Mouse (Mus musculus): ENCODE results near the gene Rnf187. TPM values are rescaled to one million over a fixed set of nuclear protein-coding genes. Genes with fewer than 3 reads are reported as not detected.

The Rnf187 gene
- polyA plus RNA-seq, 1 experiment from 2014 or later = 241 TPM

GRCm38 (mm10) chr11:58978027-58978705, 39.5 kb upstream of the Rnf187 start, which contains the start of gene Trim11:
Gene Trim11 (plus strand): TSS chr11:58978093.
- Histone ChIP-seq H3K9me3 (no peaks in the 10 kb centered on the region), H3K4me2 (peak within 1 kb of the TSS; percentile 92), H3K4me3 (peak within 1 kb of the TSS; percentile 96), H3K36me3 (peaks cover 12% of the 10 kb centered on the region; the same call in 1 of the 2 replicates), H3K4me1 (peaks cover 34% of the 10 kb centered on the region), H3K27ac (peak within 1 kb of the TSS; percentile 52), H3K27me3 (no peaks in the 10 kb centered on the region), H3K9ac (peak within 1 kb of the TSS; percentile 93)
- WGBS = under 1% methylated on average over 64 of the region's 64 CpGs
- ATAC-seq (ENCODE audit: borderline replicate concordance, extremely low read depth, low FRiP score, low TSS enrichment) = peak; percentile 72; the same call in 1 of the 2 replicates

DNA sequence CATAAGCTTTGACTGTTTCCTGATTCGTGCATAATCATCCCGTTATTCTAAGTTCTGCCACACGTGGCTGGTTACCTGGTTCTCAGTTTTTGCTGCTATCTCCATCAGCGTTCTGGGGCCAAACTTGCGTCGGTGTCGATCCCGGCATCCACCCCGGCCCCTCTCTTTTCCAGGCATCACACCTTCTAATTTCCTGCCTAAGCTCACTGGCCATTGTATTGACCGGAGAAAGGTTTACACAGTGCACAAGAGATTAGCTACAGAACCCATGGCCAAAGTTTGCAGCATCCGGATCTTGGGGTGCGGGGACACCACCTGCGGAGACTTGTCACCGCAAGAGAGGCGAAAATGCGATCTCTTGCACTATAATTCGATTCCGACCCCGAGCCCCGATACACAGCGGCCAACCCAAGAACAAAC, 38.9 kb upstream of the Rnf187 start:
- under 1% methylated on average over 21 of the region's 21 CpGs for WGBS
- no peak for ATAC-seq (ENCODE audit: borderline replicate concordance, extremely low read depth, low FRiP score, low TSS enrichment)
- H3K4me2 ChIP-seq = peak overlapping the region; percentile 92
- no peaks in the 10 kb centered on the region for H3K27me3 ChIP-seq
- peaks cover 7% of the 10 kb centered on the region; the same call in 1 of the 2 replicates for H3K36me3 ChIP-seq
- H3K4me3 ChIP-seq = peak overlapping the region; percentile 96
- no peaks in the 10 kb centered on the region for H3K9me3 ChIP-seq
- H3K27ac ChIP-seq = peak overlapping the region; percentile 52
- peaks cover 34% of the 10 kb centered on the region for H3K4me1 ChIP-seq
- peak overlapping the region; percentile 93 for H3K9ac ChIP-seq

DNA sequence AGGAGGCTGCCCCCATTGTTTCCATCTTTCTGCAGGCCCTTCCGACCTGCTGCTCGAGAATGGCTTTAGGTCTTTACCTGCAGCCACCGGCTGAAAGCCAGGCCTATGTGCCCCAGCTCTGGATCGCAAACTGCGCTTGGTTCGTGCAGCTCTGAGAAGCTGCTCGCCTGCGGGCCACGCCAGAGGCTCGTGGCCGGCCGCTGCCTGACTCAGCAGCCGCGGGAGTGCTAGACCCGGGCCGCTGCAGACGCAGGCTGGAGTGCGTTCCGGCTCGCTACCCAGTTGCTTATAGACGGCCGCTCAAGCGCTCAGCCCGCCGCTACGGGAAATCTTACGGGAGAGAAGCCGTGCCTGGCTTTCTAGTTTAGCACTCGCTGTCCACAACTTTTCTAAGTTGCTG, 38.4 kb upstream of the Rnf187 start:
- Histone ChIP-seq H3K27me3 (no peaks in the 10 kb centered on the region), H3K27ac (peak overlapping the region; percentile 52), H3K9ac (peak overlapping the region; percentile 93), H3K4me3 (peak overlapping the region; percentile 96), H3K4me2 (peak overlapping the region; percentile 92), H3K36me3 (peaks cover 2% of the 10 kb centered on the region; the same call in 1 of the 2 replicates), H3K4me1 (peaks cover 34% of the 10 kb centered on the region), H3K9me3 (no peaks in the 10 kb centered on the region)
- WGBS = under 1% methylated on average over 29 of the region's 29 CpGs
- ATAC-seq (ENCODE audit: borderline replicate concordance, extremely low read depth, low FRiP score, low TSS enrichment) = no peak

DNA sequence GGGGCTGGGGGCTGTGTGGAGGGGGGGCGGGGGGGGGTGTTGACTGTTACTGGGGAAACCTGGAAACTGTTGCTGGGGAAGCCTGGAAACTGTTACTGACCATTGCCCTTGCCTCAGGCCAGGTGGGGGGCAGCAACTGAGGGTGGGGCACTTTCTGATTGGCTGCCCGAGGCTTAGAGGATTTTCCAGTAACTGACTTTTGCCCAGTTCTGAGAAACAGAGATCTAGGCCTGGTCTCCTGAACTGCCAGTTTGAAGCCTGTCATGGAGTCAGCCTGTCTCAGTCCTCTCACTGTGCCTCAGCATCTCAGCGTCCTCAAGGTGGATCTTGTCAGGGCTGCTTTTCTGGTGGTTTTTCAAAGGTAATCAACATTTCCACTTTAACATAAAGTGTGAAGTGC, 35.7 kb upstream of the Rnf187 start:
- Histone ChIP-seq H3K9me3 (no peaks in the 10 kb centered on the region), H3K27ac (no peak overlapping the region), H3K4me1 (peaks cover 26% of the 10 kb centered on the region), H3K27me3 (no peaks in the 10 kb centered on the region), H3K9ac (no peak overlapping the region), H3K36me3 (no peaks in the 10 kb centered on the region; the same call in 1 of the 2 replicates), H3K4me2 (no peak overlapping the region), H3K4me3 (no peak overlapping the region)
- WGBS = 87% methylated on average over 3 of the region's 3 CpGs
- ATAC-seq (ENCODE audit: borderline replicate concordance, extremely low read depth, low FRiP score, low TSS enrichment) = no peak

GRCm38 (mm10) chr11:58971796-58972195, 33.1 kb upstream of the Rnf187 start:
- peaks cover 20% of the 10 kb centered on the region for H3K4me1 ChIP-seq
- no peaks in the 10 kb centered on the region; the same call in 1 of the 2 replicates for H3K36me3 ChIP-seq
- H3K27ac ChIP-seq = no peak overlapping the region
- 98% methylated on average over 3 of the region's 3 CpGs for WGBS
- H3K4me2 ChIP-seq = no peak overlapping the region
- no peak overlapping the region for H3K4me3 ChIP-seq
- no peaks in the 10 kb centered on the region for H3K9me3 ChIP-seq
- no peaks in the 10 kb centered on the region for H3K27me3 ChIP-seq
- ATAC-seq (ENCODE audit: borderline replicate concordance, extremely low read depth, low FRiP score, low TSS enrichment) = no peak
- no peak overlapping the region for H3K9ac ChIP-seq

GRCm38 (mm10) chr11:58970831-58971530, 32.3 kb upstream of the Rnf187 start:
- no peak overlapping the region for H3K27ac ChIP-seq
- no peak overlapping the region for H3K4me2 ChIP-seq
- H3K36me3 ChIP-seq = no peaks in the 10 kb centered on the region; the same call in 1 of the 2 replicates
- no peaks in the 10 kb centered on the region for H3K27me3 ChIP-seq
- WGBS = 83% methylated on average over 21 of the region's 21 CpGs
- no peak; the same call in 1 of the 2 replicates for ATAC-seq (ENCODE audit: borderline replicate concordance, extremely low read depth, low FRiP score, low TSS enrichment)
- H3K4me1 ChIP-seq = peaks cover 18% of the 10 kb centered on the region
- no peak overlapping the region for H3K9ac ChIP-seq
- no peaks in the 10 kb centered on the region for H3K9me3 ChIP-seq
- no peak overlapping the region for H3K4me3 ChIP-seq

- no peak overlapping the region for H3K4me3 ChIP-seq
- H3K27me3 ChIP-seq = no peaks in the 10 kb centered on the region
- WGBS = 53% methylated on average over 6 of the region's 6 CpGs
- peaks cover 16% of the 10 kb centered on the region for H3K4me1 ChIP-seq
- no peak overlapping the region for H3K9ac ChIP-seq
- H3K27ac ChIP-seq = peak overlapping the region; percentile 53
- H3K4me2 ChIP-seq = no peak overlapping the region
- H3K36me3 ChIP-seq = no peaks in the 10 kb centered on the region; the same call in 1 of the 2 replicates
- no peaks in the 10 kb centered on the region for H3K9me3 ChIP-seq
- ATAC-seq (ENCODE audit: borderline replicate concordance, extremely low read depth, low FRiP score, low TSS enrichment) = peak; percentile 20; the same call in 1 of the 2 replicates
Measured at GRCm38 (mm10) chr11:58969659-58970058, 30.9 kb upstream of the Rnf187 start.

GRCm38 (mm10) chr11:58969027-58969426, 30.3 kb upstream of the Rnf187 start:
- H3K4me2 ChIP-seq = no peak overlapping the region
- H3K27me3 ChIP-seq = 0 out of 2 replicates have a peak, but pooled peaks cover 4% of the 10 kb centered on the region
- H3K9me3 ChIP-seq = no peaks in the 10 kb centered on the region
- H3K27ac ChIP-seq = peak overlapping the region; percentile 32; the same call in 1 of the 2 replicates
- peaks cover 16% of the 10 kb centered on the region for H3K4me1 ChIP-seq
- H3K36me3 ChIP-seq = no peaks in the 10 kb centered on the region; the same call in 1 of the 2 replicates
- no peak overlapping the region for H3K4me3 ChIP-seq
- ATAC-seq (ENCODE audit: borderline replicate concordance, extremely low read depth, low FRiP score, low TSS enrichment) = no peak
- H3K9ac ChIP-seq = no peak overlapping the region
- WGBS = 59% methylated on average over 8 of the region's 8 CpGs

DNA sequence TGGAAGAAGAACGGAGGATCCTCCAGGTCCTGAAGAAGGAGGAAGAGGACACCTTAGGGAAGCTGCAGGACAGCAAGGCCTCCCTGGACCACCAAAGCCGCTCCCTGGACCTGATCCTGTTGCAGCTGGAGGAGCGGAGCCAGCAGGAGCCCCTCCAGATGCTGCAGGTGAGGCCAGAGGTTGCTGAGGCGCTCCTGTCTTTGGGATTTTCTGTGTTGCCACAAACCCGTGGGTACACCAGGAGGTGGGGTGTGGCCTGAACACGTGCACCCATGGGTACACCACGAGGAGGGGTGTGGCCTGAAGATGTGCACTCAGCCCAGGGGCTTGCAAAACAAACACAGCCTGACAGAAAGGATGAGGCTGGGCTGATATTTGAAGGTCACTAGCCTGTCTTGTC, 29.8 kb upstream of the Rnf187 start:
- Histone ChIP-seq H3K27me3 (peaks cover 9% of the 10 kb centered on the region; the same call in 1 of the 2 replicates), H3K4me2 (no peak overlapping the region), H3K4me3 (no peak overlapping the region), H3K36me3 (no peaks in the 10 kb centered on the region; the same call in 1 of the 2 replicates), H3K4me1 (peaks cover 16% of the 10 kb centered on the region), H3K27ac (no peak overlapping the region), H3K9ac (no peak overlapping the region), H3K9me3 (no peaks in the 10 kb centered on the region)
- no peak for ATAC-seq (ENCODE audit: borderline replicate concordance, extremely low read depth, low FRiP score, low TSS enrichment)
- 73% methylated on average over 7 of the region's 7 CpGs for WGBS

DNA sequence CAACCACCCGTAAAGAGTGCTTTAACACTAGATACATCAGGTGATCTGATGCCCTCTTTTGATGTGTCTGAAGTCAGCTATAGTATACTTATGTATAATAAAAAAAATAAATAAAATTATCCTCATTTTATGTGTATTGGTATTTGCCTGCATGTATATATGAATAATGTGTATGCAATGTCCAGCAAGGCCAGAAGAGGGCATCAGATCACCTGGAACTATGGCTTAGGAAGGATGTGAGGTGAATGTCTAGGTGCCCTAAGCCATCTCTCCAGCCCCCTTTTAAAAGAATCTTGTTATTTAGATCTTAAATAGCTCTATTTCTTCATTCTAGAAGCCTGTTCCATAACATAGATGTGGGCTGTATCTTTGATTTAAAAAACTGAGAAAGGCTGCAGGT, 28.6 kb upstream of the Rnf187 start:
- Histone ChIP-seq H3K4me1 (peaks cover 16% of the 10 kb centered on the region), H3K4me3 (no peak overlapping the region), H3K27ac (no peak overlapping the region), H3K27me3 (peaks cover 20% of the 10 kb centered on the region; the same call in 1 of the 2 replicates), H3K9ac (no peak overlapping the region), H3K9me3 (no peaks in the 10 kb centered on the region), H3K36me3 (no peaks in the 10 kb centered on the region; the same call in 1 of the 2 replicates), H3K4me2 (no peak overlapping the region)
- 95% methylated on average over 1 of the region's 1 CpGs for WGBS
- ATAC-seq (ENCODE audit: borderline replicate concordance, extremely low read depth, low FRiP score, low TSS enrichment) = no peak

- Histone ChIP-seq H3K27me3 (peaks cover 34% of the 10 kb centered on the region), H3K4me1 (peaks cover 14% of the 10 kb centered on the region), H3K4me2 (no peak overlapping the region), H3K9ac (no peak overlapping the region), H3K9me3 (peaks cover 2% of the 10 kb centered on the region; the same call in 1 of the 2 replicates), H3K27ac (no peak overlapping the region), H3K36me3 (no peaks in the 10 kb centered on the region; the same call in 1 of the 2 replicates), H3K4me3 (no peak overlapping the region)
- 41% methylated on average over 12 of the region's 12 CpGs for WGBS
- ATAC-seq (ENCODE audit: borderline replicate concordance, extremely low read depth, low FRiP score, low TSS enrichment) = no peak
Measured at GRCm38 (mm10) chr11:58965001-58965760, 26.5 kb upstream of the Rnf187 start.

All from lung, embryonic 15.5 days (tissue).